Mouse (Mus musculus): ENCODE results near the gene Dennd1b.

The Dennd1b gene

DNA sequence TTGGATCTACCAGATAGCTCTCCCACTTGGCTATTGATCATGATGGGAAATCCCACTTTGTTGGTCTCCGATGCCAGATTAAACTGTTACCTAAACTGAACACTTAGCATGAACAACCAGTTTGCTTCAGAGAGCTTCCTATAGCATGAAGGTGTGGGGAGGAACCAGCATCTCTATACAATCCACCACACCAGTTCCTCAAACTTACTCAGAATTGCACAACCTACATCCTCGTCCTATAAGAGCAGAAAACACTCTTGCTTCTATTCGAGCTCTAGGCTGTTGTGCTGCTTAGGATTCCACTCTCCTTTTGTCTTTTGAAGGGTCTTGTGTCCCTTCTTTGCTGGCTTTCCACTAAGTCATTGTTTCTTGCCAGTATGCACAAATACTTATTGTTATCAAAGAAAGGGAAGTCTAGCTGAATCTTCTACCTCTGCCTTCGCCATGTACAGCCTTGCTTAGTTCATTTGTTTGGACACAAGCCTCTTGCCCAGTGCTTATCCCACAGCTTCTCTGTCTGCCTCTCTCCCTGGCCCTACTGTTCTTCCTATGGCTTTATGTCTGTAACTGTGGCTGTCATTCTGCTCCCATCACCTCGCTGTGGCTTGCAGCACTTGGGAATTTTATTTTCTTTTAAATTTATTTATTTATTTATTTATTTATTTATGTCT is 52.0 kb downstream of the Dennd1b start:
- no peak for DNase-seq (ENCODE audit: low spot score in 2 of 2)

- DNase-seq (ENCODE audit: low spot score in 2 of 2), result no peak
These were observed 58.1 kb downstream of the Dennd1b start for GRCm38 (mm10) chr1:139021298-139021697.

- no peak for DNase-seq (ENCODE audit: low spot score in 2 of 2)
These were observed 62.8 kb downstream of the Dennd1b start for GRCm38 (mm10) chr1:139025882-139026645.

DNA sequence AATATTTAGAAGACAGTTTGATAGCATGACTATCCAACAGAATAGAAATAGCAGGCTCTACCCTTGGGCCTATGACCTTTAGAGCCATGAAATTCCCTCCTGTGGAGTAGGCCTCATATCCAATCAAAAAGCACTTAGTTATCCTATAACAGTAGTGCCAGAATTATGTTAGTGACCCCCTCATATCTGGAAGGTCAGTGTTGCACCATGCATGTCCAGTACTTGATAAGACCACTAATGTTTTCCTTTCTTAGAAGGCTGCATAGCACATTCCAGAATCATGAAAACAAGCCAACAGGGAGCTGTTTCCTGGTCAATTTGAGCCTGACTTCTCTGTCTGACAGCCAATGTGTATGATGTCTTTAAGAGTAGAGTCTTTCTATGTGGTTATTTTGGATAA is 66.3 kb downstream of the Dennd1b start:
- DNase-seq (ENCODE audit: low spot score in 2 of 2), result no peak

DNA sequence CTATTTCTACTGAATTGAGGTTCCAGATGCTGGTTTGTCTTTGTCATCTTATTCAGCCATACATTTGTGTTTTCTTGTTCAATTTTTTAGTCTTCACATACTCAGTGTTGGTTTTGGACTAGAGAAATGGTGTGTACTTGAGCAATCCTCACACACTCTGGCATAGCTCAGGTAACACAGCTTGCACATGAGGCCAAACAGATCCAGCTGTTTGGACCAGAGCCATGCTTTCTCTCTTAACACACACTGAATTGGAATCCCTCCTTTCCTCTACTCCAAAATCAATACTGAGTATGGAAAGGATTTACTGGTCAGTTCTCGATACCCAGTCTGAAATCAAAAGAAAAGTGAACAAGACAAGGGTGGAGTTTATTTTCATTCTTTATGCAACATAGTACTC is 69.2 kb downstream of the Dennd1b start:
- no peak for DNase-seq (ENCODE audit: low spot score in 2 of 2)

GRCm38 (mm10) chr1:139035141-139035540 is 71.9 kb downstream of the Dennd1b start:
- DNase-seq (ENCODE audit: low spot score in 2 of 2), result peak in 1 of 2 experiments; percentile 14

DNA sequence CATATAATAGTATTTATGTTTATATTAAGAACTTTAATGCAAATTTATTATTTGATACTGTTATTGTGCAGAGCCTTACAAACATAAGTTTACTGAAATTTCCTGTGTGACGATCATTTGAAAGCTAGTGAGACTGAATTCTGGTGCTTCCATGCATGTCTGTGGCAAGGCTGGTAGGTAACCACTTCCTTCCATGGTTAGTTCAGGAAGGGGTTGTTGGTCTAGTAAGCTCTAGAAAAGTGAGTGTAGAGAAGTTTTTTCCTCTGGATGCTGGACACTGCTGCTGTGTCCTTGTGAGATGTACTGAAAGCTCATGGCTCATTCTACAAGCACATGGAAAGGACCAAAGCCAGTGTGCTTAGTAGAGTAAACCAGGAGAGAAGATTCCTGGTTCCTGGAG is 73.1 kb downstream of the Dennd1b start:
- peak in 1 of 2 experiments; percentile 22 for DNase-seq (ENCODE audit: low spot score in 2 of 2)

DNA sequence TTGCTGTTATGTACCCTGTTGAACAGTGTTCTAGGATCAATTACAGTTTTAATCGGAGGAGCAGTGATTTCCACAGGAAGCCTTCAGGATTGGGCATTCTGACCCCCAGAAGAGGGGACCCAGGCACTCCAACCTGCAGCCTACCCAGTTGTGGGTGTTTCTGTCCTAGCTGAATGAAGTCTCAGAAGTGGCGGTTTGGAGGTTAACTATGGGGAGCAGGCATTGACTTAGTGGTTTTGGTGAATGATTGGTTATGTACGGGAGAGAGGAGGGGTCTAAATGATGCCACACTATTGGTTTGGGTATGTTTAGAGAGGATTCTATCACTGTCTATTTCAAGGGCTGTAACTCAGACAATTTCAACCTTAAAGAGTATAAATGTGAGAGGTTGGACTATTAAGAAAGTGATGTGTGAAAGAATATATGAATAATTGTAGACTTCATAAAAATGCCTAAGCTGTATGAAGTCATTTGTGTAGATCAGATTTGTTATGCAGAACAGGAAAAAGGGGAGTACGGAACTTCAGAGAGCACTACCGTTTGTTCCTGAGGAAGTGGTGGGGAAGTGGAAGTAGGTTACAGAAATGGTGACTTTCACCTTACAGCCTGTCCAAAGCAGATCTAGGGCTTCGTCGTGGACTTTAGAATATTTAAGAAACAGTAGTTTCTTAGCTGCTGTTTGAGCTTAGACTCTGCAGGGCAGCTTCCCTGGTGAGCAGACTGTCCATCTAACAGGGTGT is 73.7 kb downstream of the Dennd1b start:
- peak; percentile 34 to 42 for DNase-seq (ENCODE audit: low spot score in 2 of 2)

DNA sequence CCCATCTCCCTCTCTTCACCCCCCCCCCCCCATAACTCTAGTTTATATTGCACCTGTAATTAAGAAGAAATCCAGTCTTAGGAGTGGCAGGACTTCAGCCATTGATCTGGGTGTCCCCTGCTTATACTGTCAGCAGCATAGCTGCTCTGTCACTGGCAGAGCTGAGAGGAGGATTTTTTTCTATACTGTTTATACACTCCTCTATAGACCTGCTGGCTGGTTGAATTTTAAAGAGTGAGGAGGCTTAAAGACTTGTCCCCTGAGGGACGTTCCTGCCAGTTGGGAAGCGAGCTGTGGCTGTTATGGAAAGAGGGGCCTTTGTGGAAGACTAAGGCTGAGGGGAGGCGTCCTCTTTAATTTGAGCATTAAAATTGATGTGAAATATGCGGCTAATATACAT is 74.8 kb downstream of the Dennd1b start:
- no peak for DNase-seq (ENCODE audit: low spot score in 2 of 2)

GRCm38 (mm10) chr1:139038620-139039019 is 75.4 kb downstream of the Dennd1b start:
- no peak for DNase-seq (ENCODE audit: low spot score in 2 of 2)

DNA sequence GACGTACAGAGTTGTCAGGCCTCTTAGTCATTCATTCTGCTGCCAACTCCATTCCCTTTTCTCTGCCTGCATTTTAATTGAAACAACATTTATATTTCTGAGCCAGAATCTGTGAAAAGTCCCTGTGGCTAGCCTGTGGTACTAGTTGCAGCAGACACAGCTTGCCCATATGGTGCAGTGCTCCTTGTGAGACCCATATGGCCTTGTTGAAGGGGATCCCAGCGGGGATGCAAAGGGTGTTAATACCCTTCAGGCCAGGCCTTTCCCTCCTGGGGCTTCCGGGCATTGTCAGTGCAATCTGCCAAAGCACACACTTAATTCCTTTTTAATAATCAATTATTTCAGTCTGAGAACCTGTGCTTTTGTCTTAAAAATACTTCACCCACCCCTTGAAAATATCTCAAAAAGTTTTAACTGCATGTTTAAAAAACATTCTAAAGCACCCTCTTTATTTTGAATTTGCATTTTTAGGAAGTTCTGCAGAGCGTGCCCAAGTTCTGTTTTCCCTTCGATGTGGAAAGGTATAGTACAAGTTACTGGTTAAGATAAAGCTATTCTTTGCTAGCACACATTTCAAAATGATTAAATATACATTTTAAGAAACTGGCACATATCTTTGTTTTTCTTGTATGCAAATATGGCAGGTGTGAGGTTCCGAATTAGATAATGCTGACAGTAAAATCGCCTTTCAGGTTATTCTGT is 76.4 kb downstream of the Dennd1b start:
- peak; percentile 47 to 53 for DNase-seq (ENCODE audit: low spot score in 2 of 2)

DNA sequence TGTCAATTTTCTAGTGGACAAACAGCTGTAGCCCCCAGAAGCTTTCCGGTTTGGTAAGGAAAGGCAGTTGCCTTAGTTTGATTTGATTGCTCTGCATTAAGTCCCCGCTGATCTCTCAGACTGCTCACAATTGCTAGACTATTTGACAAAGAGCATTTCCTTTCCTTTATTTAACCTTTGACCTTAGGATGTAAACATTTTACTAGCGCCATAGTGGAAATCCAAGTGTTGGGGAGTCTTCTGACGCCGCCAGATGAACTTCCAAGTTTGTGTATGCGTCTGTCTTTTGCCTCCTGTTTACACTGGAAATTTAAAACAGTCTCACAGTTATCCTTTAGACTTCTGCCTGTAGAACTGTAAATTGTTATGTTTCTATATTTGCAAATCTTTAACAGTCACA is 85.8 kb downstream of the Dennd1b start:
- DNase-seq (ENCODE audit: low spot score in 2 of 2), result no peak

GRCm38 (mm10) chr1:139049881-139050472 is 86.7 kb downstream of the Dennd1b start:
- DNase-seq (ENCODE audit: low spot score in 2 of 2), result no peak

- DNase-seq (ENCODE audit: low spot score in 2 of 2), result no peak
These were observed 89.8 kb downstream of the Dennd1b start for GRCm38 (mm10) chr1:139053003-139053402.

DNA sequence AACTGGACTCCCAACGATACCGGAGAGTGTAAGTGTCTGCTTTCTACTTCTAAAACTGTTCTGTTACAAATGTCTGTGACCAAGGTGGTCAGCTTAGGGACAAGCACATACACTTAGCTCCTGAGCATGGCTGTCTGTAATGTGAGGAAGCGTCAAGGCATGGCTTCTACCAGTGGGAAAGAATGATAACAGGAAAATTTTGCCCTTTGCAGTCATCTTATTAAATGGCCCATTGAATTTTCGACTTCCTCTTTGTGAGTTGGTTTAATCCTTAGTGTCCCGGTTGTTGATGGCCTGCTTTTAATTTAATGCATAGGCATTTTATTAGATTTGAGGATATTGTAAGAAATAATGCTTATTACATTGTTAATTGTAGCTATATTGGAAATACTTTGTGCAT is 97.1 kb downstream of the Dennd1b start:
- DNase-seq (ENCODE audit: low spot score in 2 of 2), result no peak

DNA sequence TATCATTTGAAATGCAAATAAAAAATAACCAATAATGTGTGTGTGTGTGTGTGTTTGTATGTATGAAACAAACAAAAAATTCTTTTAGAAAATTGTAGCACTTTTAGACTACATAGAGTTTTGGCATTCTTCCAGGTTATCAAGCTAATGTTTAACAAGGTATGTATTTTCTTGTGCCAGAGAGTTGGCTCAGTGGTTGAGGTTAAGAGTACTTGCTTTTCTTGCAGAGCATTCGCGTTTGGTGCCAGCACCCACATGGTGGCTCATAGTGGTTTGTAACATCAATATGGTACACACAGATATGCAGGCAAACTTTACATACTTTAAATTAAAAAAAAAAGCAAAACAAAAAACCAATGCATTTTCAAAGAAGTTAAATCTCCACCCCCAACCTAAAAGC is 101.5 kb downstream of the Dennd1b start:
- DNase-seq (ENCODE audit: low spot score in 2 of 2), result no peak

- DNase-seq (ENCODE audit: low spot score in 2 of 2), result peak; percentile 67 to 72
These were observed 104.0 kb downstream of the Dennd1b start for GRCm38 (mm10) chr1:139067210-139067609.

GRCm38 (mm10) chr1:139071015-139071414 is 107.8 kb downstream of the Dennd1b start:
- no peak for DNase-seq (ENCODE audit: low spot score in 2 of 2)

DNA sequence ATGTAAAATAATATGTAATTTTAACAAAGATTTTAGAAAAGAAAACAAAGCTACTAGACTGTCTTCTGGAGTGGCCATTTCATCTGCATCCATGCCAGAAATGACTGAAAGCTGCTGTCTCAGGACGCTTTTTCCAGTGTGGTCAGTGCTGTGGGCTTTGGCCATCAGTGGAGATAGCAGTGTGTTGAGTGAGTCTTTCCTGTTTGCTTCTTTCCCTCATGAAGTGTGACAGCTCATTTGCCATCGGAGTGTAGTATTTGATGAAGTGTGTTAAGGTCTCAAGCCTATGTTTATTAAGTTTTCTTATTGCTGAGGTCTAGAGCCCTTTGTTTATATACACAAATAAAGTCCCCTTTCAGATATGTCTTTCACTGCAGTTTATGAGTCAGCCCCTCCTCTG is 112.4 kb downstream of the Dennd1b start:
- no peak for DNase-seq (ENCODE audit: low spot score in 2 of 2)

GRCm38 (mm10) chr1:139077989-139078388 is 114.8 kb downstream of the Dennd1b start:
- no peak for DNase-seq (ENCODE audit: low spot score in 2 of 2)

GRCm38 (mm10) chr1:139079000-139079399 is 115.8 kb downstream of the Dennd1b start:
- peak in 1 of 2 experiments; percentile 4 for DNase-seq (ENCODE audit: low spot score in 2 of 2)

GRCm38 (mm10) chr1:139079523-139079922 is 116.3 kb downstream of the Dennd1b start:
- DNase-seq (ENCODE audit: low spot score in 2 of 2), result peak in 1 of 2 experiments; percentile 8
